Mouse (Mus musculus): ENCODE data around the gene Klhl11.

The Klhl11 gene

GRCm38 (mm10) chr11:100472197-100472934, at the start of gene Klhl11:
TSS of gene Klhl11 (minus strand) at chr11:100472741.
- peak; percentile 93 for DNase-seq

- no peak for DNase-seq
Measured at GRCm38 (mm10) chr11:100520838-100521237, 48.3 kb upstream of the Klhl11 start.

- no peak for DNase-seq
Measured at GRCm38 (mm10) chr11:100519188-100519587, 46.6 kb upstream of the Klhl11 start.

- peak; percentile 94 for DNase-seq
Measured at GRCm38 (mm10) chr11:100518188-100518591, 45.6 kb upstream of the Klhl11 start.

GRCm38 (mm10) chr11:100516291-100516690, 43.8 kb upstream of the Klhl11 start:
- DNase-seq = no peak

- DNase-seq = no peak
Measured at GRCm38 (mm10) chr11:100515789-100516188, 43.2 kb upstream of the Klhl11 start.

GRCm38 (mm10) chr11:100515061-100515460, 42.5 kb upstream of the Klhl11 start:
- no peak for DNase-seq

GRCm38 (mm10) chr11:100513716-100514115, 41.2 kb upstream of the Klhl11 start:
- no peak for DNase-seq

- DNase-seq = no peak
Measured at GRCm38 (mm10) chr11:100512384-100512783, 39.8 kb upstream of the Klhl11 start.

GRCm38 (mm10) chr11:100510556-100510955, 38.0 kb upstream of the Klhl11 start:
- no peak for DNase-seq

- DNase-seq = no peak
Measured at GRCm38 (mm10) chr11:100505997-100506396, 33.5 kb upstream of the Klhl11 start.

- no peak for DNase-seq
Measured at GRCm38 (mm10) chr11:100504990-100505660, 32.6 kb upstream of the Klhl11 start.

GRCm38 (mm10) chr11:100501321-100501720, 28.8 kb upstream of the Klhl11 start:
- DNase-seq = no peak

GRCm38 (mm10) chr11:100500651-100501050, 28.1 kb upstream of the Klhl11 start:
- no peak for DNase-seq

- DNase-seq = no peak
Measured at GRCm38 (mm10) chr11:100500241-100500640, 27.7 kb upstream of the Klhl11 start.

- no peak for DNase-seq
Measured at GRCm38 (mm10) chr11:100493771-100494170, 21.2 kb upstream of the Klhl11 start.

- DNase-seq = no peak
Measured at GRCm38 (mm10) chr11:100490951-100491350, 18.4 kb upstream of the Klhl11 start.

- DNase-seq = peak; percentile 56
Measured at GRCm38 (mm10) chr11:100485801-100486538, 13.4 kb upstream of the Klhl11 start.

GRCm38 (mm10) chr11:100484461-100484860, 11.9 kb upstream of the Klhl11 start:
- DNase-seq = no peak

GRCm38 (mm10) chr11:100479152-100479551, 6.6 kb upstream of the Klhl11 start:
- no peak for DNase-seq

GRCm38 (mm10) chr11:100476281-100476680, 3.7 kb upstream of the Klhl11 start:
- no peak for DNase-seq

- DNase-seq = no peak
Measured at GRCm38 (mm10) chr11:100472935-100473295, 374 bp upstream of the Klhl11 start.

GRCm38 (mm10) chr11:100471352-100472196, 967 bp downstream of the Klhl11 start:
- DNase-seq = no peak

All from cerebellum, adult 9-10 months (tissue).